Mouse (Mus musculus) hindlimb bud, embryonic 11.5 days (tissue): ENCODE results near the gene Ccdc34.
"Not testable (repeated sequence)": the region's sequence is repeated elsewhere in the genome, so short reads cannot be mapped to it uniquely, and the experiment has no call there.

ENCODE experiments used
- DNase-seq: peaks from one replicate; pipeline ENCODE4 v3.0.0-alpha.2; 2012; ENCODE audit warnings: low read depth, low spot score; ENCODE audit errors: extremely low spot score

The Ccdc34 gene

GRCm38 (mm10) chr2:110074646-110075452 is 57.2 kb downstream of the Ccdc34 start:
- DNase-seq = no peak

- DNase-seq = no peak
These were observed 59.6 kb downstream of the Ccdc34 start for GRCm38 (mm10) chr2:110077240-110077639.

DNA sequence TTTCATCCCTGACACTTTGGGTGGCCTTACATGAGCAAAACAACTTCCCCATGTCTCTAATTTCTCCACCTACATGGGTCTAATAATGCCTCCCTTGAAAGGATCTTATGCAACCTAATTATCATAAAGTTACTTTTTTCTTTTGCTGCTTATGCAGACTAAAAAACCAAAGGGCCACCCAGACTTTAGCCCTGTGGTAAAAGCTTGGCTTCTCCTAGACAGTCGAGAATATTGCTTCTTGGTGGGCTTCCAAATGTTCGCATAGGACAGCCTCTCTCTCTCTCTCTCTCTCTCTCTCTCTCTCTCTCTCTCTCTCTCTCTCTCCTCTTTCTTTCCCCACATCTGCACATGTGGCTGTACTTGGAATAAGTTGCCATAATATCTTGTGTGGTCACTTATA is 60.0 kb downstream of the Ccdc34 start:
- no peak for DNase-seq

DNA sequence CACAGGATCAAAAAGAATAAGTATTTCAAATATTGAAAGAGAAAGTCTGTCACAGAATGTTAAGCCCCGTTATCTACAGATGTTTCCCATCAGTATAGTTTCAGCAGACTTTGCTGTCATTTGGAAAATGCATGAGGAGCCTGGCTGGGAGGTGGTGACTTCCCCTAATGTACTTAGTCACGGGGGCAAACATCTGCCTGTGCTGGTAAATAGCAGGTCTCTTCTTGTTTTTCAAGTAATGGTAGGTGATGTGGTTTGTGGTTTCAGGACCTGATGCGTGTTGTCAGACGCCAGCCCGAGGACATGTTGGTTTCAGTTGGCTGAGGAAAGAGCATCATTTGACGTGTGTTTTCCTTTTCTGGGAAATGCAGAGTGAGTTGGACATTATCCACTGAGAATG is 62.9 kb downstream of the Ccdc34 start:
- DNase-seq = no peak

- no peak for DNase-seq
These were observed 65.4 kb downstream of the Ccdc34 start for GRCm38 (mm10) chr2:110082975-110083374.

DNA sequence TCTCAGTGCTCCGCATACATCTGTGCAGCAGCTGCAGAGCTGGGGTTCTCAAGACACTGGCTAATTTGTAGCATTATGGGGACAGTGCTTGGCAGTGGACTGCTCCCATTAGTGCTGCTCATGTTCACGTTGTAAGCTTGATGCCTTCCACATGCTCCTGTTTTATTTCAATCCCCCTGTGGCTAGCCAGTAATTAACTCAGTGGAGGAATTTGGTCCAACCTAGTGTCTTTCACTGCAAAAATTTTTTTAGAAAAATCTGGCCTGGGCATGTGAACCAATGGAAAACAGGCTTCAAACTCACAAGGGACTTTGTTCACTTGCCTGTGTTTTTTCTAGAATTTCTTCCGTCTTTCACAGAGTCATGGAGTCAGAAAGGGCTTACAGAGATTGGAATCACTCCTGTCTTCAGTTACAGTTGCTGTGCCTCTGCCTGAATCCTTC is 68.1 kb downstream of the Ccdc34 start:
- peak; percentile 72 for DNase-seq

DNA sequence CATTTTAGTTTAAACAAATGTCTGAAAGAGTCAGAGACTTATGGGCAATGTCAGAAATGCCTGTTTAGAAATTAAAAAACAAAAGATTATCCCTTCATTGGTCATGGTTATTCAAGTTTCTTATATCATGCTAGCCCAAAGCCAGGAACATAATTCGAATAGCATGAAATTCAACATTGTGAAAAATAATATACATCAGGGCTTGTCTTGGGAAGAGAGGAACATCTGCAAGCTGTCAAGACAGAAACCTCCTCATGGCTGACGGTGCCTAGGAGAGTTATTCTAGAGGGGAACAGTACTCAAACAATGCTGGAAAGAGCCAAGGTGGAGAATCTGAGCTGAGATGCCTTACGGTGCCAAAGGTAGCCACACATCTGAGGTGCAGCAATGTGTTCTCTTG is 96.5 kb downstream of the Ccdc34 start:
- DNase-seq = no peak

DNA sequence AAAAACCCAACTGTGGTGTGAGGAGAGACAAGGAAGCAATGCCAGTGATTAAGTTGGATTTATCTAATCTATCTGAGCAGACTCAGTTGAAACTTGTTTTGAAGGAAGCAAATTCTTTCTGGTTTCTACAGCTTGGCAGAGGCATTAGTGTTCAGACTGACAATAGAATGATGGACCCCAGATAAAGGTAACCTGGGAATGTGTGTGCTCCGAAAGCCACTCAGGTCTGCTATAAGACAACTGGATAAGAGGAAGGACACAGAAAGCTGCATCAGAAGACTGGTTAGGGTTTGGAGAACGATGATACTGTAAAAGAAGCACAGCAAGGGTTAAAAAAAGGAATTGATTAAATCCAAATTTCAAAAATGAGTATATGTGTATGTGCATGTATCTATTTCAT is 111.8 kb downstream of the Ccdc34 start:
- no peak for DNase-seq

DNA sequence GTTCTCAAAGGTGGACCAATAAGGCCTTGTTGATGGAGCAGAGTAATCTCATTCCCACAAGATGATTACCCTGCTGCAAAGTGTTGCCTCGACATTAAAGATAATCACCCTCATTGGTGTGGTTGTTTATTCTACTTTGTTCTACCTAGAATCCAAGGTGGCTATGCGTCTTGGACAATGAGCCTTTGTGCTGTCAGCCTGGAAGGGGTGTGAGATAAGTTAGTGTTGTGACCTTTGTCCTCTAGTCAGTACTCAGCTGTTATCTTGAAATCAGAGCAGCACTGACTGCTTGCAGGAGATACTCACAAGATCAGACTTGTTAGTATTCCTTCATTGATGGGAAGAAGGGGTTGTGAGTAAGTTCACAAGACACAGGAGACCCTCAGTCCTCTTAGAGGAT is 114.0 kb downstream of the Ccdc34 start:
- no peak for DNase-seq

DNA sequence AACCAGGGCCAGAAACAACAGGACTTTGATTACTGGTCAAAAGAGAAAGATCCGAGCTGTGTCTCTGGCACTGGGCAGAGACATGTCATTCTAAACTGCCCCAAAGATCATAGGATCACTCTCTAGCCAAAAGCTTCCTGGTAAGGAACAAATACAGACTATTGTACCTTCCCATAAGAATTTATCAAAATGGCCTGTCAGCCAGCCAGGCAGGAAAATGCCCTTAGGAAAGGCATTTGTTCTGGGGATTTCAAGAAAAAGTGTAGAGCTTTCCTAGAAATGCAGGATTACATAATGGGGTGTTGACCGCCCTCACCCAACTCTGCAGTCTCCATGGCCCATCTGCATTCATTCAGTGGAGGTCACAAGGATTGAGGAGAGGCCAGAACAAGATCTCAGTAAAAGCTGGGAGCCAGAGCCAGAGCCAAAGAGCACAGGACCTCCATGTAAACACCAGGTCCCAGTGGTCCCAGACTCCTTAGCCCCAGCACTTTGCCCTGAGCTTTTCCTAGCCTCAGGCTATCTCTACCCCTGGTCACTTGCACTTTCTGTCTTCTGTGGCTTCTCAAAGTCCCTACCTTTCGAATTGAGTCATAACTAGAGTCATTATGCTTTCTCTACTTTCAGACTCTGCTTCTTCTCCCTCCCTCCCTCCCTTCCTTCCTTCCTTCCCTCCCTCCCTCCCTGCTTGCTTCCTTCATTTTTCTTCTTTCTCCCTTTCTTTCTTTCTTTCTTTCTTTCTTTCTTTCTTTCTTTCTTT is 115.9 kb downstream of the Ccdc34 start:
- DNase-seq = no peak

GRCm38 (mm10) chr2:110134765-110135594 is 117.4 kb downstream of the Ccdc34 start:
- peak; percentile 70 for DNase-seq

DNA sequence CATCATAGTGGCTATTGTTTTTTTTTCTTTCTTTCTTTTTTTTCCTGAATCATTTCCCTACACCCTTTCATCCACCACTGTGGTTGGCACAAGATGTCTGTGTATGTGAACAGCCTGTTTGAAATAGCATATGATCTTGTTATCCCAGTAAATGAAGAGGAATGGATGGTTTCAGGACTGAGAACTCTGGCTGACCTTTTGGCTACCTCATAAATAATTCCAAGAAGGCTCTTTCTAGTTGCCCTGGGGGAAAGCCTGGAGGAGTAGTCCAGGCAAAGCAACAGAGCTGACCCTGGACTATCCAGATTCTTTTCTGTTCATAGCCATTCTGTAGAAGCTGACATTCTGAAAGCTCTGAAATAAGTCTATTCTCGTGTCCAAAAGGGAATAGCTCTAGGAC is 119.7 kb downstream of the Ccdc34 start:
- DNase-seq = no peak

DNA sequence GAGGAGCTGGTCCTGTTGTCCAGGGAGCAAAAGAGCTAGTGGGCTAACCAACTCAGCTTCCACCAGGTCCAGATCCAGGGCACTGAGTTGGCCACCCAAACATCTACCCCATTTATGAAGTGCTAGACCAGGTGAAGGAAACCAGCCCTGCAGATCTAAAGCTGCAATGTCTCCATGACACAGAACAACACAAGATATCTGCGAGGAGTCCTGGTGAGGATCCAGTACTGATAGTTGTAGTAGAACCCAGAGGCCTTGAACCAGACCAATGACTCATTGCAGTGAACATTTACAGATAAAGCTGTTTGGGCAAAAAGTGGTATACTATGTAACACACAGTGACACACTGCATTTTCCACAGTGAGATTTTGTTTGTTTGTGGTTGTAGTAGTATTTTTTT is 120.5 kb downstream of the Ccdc34 start:
- no peak for DNase-seq

DNA sequence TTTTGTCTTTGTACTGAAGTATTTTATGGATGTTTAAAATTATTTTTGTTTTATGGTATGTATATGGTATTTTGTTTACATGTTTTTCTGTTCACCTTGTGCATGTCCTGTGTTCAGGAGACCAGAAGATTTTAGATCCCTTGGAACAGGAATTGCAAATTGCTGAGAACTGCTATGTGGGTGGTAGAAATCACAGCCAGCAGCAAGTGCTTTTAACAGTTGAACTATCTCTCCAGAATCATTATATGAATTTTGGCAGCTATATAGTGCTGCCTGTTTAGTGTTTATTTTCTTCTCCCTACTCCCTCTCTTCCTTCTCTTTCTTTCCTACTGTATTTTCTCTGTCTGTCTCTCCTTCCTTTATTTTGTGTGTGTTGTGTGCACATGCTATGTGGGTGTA is 130.4 kb downstream of the Ccdc34 start:
- DNase-seq = not testable (repeated sequence)

GRCm38 (mm10) chr2:110149246-110149645 is 131.6 kb downstream of the Ccdc34 start:
- no peak for DNase-seq

DNA sequence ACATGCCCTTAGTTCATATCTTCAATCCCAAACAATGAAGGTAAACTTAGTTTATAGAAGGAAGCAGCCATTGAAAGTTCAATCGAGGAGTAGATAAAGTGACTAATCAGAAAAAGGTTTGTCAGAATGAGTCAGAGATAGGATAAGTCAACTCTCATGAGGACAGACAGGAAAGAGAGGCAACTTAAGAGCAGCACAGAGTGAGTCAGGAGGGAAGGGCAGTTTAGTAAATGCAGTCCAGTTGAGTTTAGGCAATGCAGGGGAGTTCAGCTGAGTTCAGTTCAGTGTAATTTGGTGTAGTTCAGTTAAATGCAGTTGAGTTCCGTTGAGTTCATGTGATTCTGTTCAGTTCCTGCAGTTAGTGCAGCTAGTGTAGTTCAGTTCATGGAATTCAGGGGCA is 138.7 kb downstream of the Ccdc34 start:
- no peak for DNase-seq

GRCm38 (mm10) chr2:110165003-110165402 is 147.4 kb downstream of the Ccdc34 start:
- no peak for DNase-seq

GRCm38 (mm10) chr2:110167694-110168093 is 150.1 kb downstream of the Ccdc34 start:
- peak; percentile 39 for DNase-seq

DNA sequence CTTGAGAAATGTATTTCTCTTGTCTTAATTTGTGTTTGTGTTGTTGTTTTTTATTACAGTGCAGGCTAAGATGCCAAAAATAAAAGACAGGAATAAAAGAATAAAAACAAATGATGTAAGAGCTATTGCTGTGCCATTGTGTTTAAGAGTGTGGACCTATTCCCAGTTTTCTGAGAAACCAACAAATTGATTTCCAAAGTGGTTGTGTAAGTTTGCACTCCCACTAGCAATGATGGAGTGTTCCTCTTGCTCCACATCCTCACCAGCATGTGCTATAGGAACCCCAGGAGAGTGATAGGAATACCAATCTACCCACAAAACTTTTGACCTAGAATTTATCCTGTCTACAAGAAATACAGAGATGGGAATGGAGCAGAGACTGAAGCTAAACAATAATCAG is 150.7 kb downstream of the Ccdc34 start:
- no peak for DNase-seq

- no peak for DNase-seq
These were observed 154.8 kb downstream of the Ccdc34 start for GRCm38 (mm10) chr2:110172456-110172855.

DNA sequence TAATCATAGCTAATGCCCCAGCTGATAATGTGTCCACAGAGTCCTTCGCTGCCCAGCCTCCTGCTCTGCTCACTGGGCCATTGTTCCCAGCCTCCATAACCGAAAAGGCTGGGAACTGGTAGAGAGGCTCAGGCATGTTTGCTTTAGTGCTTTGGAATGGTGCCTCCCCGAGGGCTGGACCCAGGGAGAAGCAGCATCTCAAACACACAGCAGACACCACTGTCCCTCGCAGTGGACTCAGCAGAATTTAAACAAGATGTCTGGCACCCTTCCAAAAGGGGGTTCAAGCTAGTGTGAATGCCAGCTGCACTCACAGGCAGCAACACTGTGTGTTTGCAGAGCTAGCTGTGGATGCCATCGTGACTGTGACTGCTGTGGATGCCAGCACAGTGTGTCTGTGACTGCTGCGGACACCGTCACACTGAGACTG is 156.2 kb downstream of the Ccdc34 start:
- DNase-seq = no peak
